In the genomic region with DNA sequence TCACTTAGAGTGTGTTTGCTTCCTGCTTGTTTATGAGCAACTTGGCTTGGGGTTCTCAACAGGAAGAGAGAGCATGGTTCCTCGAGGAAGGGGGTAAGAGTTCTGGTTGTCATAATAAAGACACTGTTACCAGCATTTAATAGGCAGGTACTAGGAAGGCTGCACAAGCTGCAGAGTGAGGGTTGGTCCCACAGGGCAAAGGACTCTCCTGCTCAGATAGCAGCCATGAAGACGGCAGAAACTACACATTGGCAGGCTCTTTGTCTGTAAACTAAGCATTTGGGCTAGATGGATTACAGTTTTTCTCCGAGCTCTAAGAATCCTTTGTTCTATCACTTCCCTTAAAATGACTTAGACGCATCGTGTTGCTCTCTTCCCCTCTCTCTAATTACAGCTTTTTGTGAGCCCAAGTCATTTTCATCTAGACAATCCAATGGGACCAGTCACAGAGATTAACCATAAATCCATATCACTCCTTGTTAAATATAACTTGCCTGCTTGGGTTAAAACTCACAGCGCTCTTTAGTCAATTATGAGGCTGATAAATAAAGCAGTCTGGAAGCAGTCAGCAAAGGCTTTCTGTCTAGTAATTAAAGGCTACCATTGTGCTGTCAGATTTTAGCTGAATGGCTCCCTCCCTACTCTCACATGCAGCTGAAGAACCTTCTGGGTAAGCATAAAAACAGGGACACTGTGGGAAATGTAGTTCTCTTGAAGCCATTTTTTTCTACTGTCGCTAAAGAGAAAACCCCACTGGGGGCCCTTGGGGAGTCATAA, we compare ENCODE assay signal across 15 mouse cellular contexts. TPM values are rescaled to one million over a fixed set of nuclear protein-coding genes. Genes with fewer than 3 reads are reported as not detected.
DNase-seq lines count a peak whose midpoint lies in the region; ATAC-seq lines count a peak whose summit lies in the region.
"Had no signal": no experiment of that assay in that cellular context is flagged by ENCODE, and none has a peak within 500 bp of the region (broad histone marks: within the 10 kb centered on the region; RNA-seq: fewer than 3 reads in every experiment).

No protein-coding gene starts in this region.

- WGBS in midbrain, embryonic 12.5 days: 54% methylated on average over 7 of the region's 7 CpGs
- 73% methylated on average over 7 of the region's 7 CpGs for WGBS in midbrain, embryonic 11.5 days
- 22% methylated on average over 7 of the region's 7 CpGs for WGBS in forebrain, embryonic 12.5 days
- WGBS in intestine, embryonic 16.5 days: 49% methylated on average over 7 of the region's 7 CpGs

- H3K27me3 ChIP-seq in midbrain, embryonic 12.5 days: no peaks in the 10 kb centered on the region
- no peaks in the 10 kb centered on the region for H3K27me3 ChIP-seq in midbrain, embryonic 11.5 days (ENCODE audit: control insufficient read depth, insufficient read depth, low read length)
- no peaks in the 10 kb centered on the region for H3K27me3 ChIP-seq in forebrain, embryonic 12.5 days
- H3K27me3 ChIP-seq in intestine, embryonic 16.5 days (replicated peaks; ENCODE audit: control insufficient read depth, insufficient read depth, low read length): no peaks in the 10 kb centered on the region
- H3K27me3 ChIP-seq: liver, embryonic 13.5 days had no signal

- DNase-seq in midbrain, embryonic 11.5 days (ENCODE audit: low spot score, missing footprints): no peak
- peak; percentile 15 for DNase-seq in retina, postnatal 1 day
- DNase-seq in urinary bladder, postnatal 10 days (ENCODE audit: low spot score): no peak
- no peak for DNase-seq in cerebellum, adult 8-10 months
- DNase-seq in thymus, postnatal 36 days: no peak
- DNase-seq: adrenal gland, adult 8-10 months; cerebellum, adult 11-12 months; gastrocnemius, postnatal 10 days; kidney, adult 8-10 months; liver, embryonic 13.5 days; thymus, adult 18-20 months had no signal

- no peaks in the 10 kb centered on the region for H3K9me3 ChIP-seq in midbrain, embryonic 12.5 days
- no peaks in the 10 kb centered on the region for H3K9me3 ChIP-seq in midbrain, embryonic 11.5 days (ENCODE audit: control insufficient read depth, low read length)
- H3K9me3 ChIP-seq in forebrain, embryonic 12.5 days: no peaks in the 10 kb centered on the region
- no peaks in the 10 kb centered on the region for H3K9me3 ChIP-seq in intestine, embryonic 16.5 days (ENCODE audit: control insufficient read depth, low read length)
- H3K9me3 ChIP-seq: liver, embryonic 13.5 days had no signal

- no peak overlapping the region for H3K4me3 ChIP-seq in midbrain, embryonic 12.5 days
- no peak overlapping the region for H3K4me3 ChIP-seq in midbrain, embryonic 11.5 days (ENCODE audit: low read depth, low read length)
- no peak overlapping the region for H3K4me3 ChIP-seq in forebrain, embryonic 12.5 days (replicated peaks)
- H3K4me3 ChIP-seq in intestine, embryonic 16.5 days (ENCODE audit: low read length): no peak overlapping the region
- H3K4me3 ChIP-seq: liver, embryonic 13.5 days had no signal

- H3K9ac ChIP-seq in midbrain, embryonic 12.5 days (replicated peaks): no peak overlapping the region
- H3K9ac ChIP-seq in midbrain, embryonic 11.5 days (ENCODE audit: low read length): no peak overlapping the region
- H3K9ac ChIP-seq in forebrain, embryonic 12.5 days: no peak overlapping the region
- no peak overlapping the region for H3K9ac ChIP-seq in intestine, embryonic 16.5 days (ENCODE audit: low read depth, low read length)
- H3K9ac ChIP-seq: liver, embryonic 13.5 days had no signal

- H3K4me1 ChIP-seq in midbrain, embryonic 12.5 days: peaks cover 13% of the 10 kb centered on the region; the same call in 1 of the 2 replicates
- H3K4me1 ChIP-seq in midbrain, embryonic 11.5 days (ENCODE audit: control insufficient read depth, insufficient read depth, low read length): no peaks in the 10 kb centered on the region
- H3K4me1 ChIP-seq in forebrain, embryonic 12.5 days: peaks cover 7% of the 10 kb centered on the region
- no peaks in the 10 kb centered on the region; the same call in 1 of the 2 replicates for H3K4me1 ChIP-seq in intestine, embryonic 16.5 days (ENCODE audit: control insufficient read depth, insufficient read depth, low read length)
- H3K4me1 ChIP-seq: liver, embryonic 13.5 days had no signal

- H3K4me2 ChIP-seq in midbrain, embryonic 12.5 days (replicated peaks): no peak overlapping the region
- no peak overlapping the region for H3K4me2 ChIP-seq in midbrain, embryonic 11.5 days
- H3K4me2 ChIP-seq in forebrain, embryonic 12.5 days: 0 out of 2 replicates have a peak overlapping the region, but pooled peaks have one; percentile 9
- H3K4me2 ChIP-seq in intestine, embryonic 16.5 days (ENCODE audit: low read depth, low read length): no peak overlapping the region
- H3K4me2 ChIP-seq: liver, embryonic 13.5 days had no signal

- H3K27ac ChIP-seq in midbrain, embryonic 12.5 days (replicated peaks): 0 out of 2 replicates have a peak overlapping the region, but pooled peaks have one; percentile 35
- H3K27ac ChIP-seq in midbrain, embryonic 11.5 days (ENCODE audit: low read depth, low read length): no peak overlapping the region
- H3K27ac ChIP-seq in forebrain, embryonic 12.5 days: peak overlapping the region; percentile 10; the same call in 1 of the 2 replicates
- peak overlapping the region; percentile 28; the same call in 1 of the 2 replicates for H3K27ac ChIP-seq in intestine, embryonic 16.5 days (ENCODE audit: low read length)
- H3K27ac ChIP-seq: liver, embryonic 13.5 days; macrophage had no signal

- peak; percentile 56 for ATAC-seq in midbrain, embryonic 12.5 days (ENCODE audit: low FRiP score, low read depth)
- no peak for ATAC-seq in midbrain, embryonic 11.5 days (ENCODE audit: low FRiP score)
- ATAC-seq in forebrain, embryonic 12.5 days (ENCODE audit: low FRiP score): peak; percentile 68
- peak; percentile 55; the same call in 1 of the 2 replicates for ATAC-seq in intestine, embryonic 16.5 days

- H3K36me3 ChIP-seq in midbrain, embryonic 12.5 days: no peaks in the 10 kb centered on the region
- H3K36me3 ChIP-seq in midbrain, embryonic 11.5 days (ENCODE audit: control insufficient read depth, insufficient read depth, low read length): no peaks in the 10 kb centered on the region
- H3K36me3 ChIP-seq in forebrain, embryonic 12.5 days (replicated peaks): no peaks in the 10 kb centered on the region
- H3K36me3 ChIP-seq in intestine, embryonic 16.5 days (ENCODE audit: control insufficient read depth, insufficient read depth, low read length): no peaks in the 10 kb centered on the region
- H3K36me3 ChIP-seq: liver, embryonic 13.5 days had no signal

RNA-seq across cellular contexts. Expression of a gene that starts 17.7 kb away (rescaled TPM):
- 2.4 and 3.2 TPM in 2 replicates for polyA plus RNA-seq in midbrain, embryonic 12.5 days (2016; fragmentation: Nextera tagmentation; extraction: Ambion mirVana)
- polyA plus RNA-seq in midbrain, embryonic 11.5 days (2014; fragmentation: Nextera tagmentation; extraction: Ambion mirVana): 1.4 and 1.9 TPM in 2 replicates
- polyA plus RNA-seq in forebrain, embryonic 12.5 days (2016; fragmentation: Nextera tagmentation; extraction: Ambion mirVana): 1.7 and 1.8 TPM in 2 replicates
- 15.2 and 16.0 TPM in 2 replicates for polyA plus RNA-seq in intestine, embryonic 16.5 days (2015; fragmentation: Nextera tagmentation; extraction: Ambion mirVana)
- polyA plus RNA-seq: macrophage had no signal

RNA-seq across cellular contexts. Expression of a gene that starts 30.0 kb away (rescaled TPM):
- 17.1 TPM in 2 replicates for polyA plus RNA-seq in midbrain, embryonic 12.5 days (2016; fragmentation: Nextera tagmentation; extraction: Ambion mirVana)
- 14.3 and 16.1 TPM in 2 replicates for polyA plus RNA-seq in midbrain, embryonic 11.5 days (2014; fragmentation: Nextera tagmentation; extraction: Ambion mirVana)
- polyA plus RNA-seq in forebrain, embryonic 12.5 days (2016; fragmentation: Nextera tagmentation; extraction: Ambion mirVana): 11.4 and 11.6 TPM in 2 replicates
- 23.5 and 23.9 TPM in 2 replicates for polyA plus RNA-seq in intestine, embryonic 16.5 days (2015; fragmentation: Nextera tagmentation; extraction: Ambion mirVana)
